Mouse (Mus musculus) liver, embryonic 13.5 days (tissue): ENCODE data around the gene Kdm5b. TPM values are rescaled to one million over a fixed set of nuclear protein-coding genes. Genes with fewer than 3 reads are reported as not detected.

Source experiments
- ATAC-seq: fragments of 200-750 bp; cut with Nextera tagmentation; 2 replicates; pipeline ENCODE4 v1.8.0; 2017; ENCODE audit warnings: low read depth, mild to moderate bottlenecking, moderate number of reproducible peaks, moderate library complexity
- DNase-seq: peaks from one replicate; pipeline ENCODE4 v3.0.0; 2022
- H3K27ac ChIP-seq: fragments of 300-500 bp; sonication (generic); 2 replicates; pipeline ENCODE4 v1.5.1; 2015; ENCODE audit warnings: moderate library complexity, mild to moderate bottlenecking, inconsistent platforms
- H3K27me3 ChIP-seq: fragments of 300-500 bp; sonication (generic); 2 replicates; pipeline ENCODE4 v1.6.1; 2015; ENCODE audit warnings: mild to moderate bottlenecking, inconsistent platforms
- H3K36me3 ChIP-seq: fragments of 300-500 bp; sonication (generic); 2 replicates; pipeline ENCODE4 v1.6.1; 2015; ENCODE audit warnings: mild to moderate bottlenecking, inconsistent platforms
- H3K4me1 ChIP-seq: fragments of 300-500 bp; sonication (generic); replicated peaks from 2 replicates; pipeline ENCODE4 v1.6.1; 2015; ENCODE audit warnings: inconsistent platforms
- H3K4me2 ChIP-seq: fragments of 300-500 bp; sonication (generic); 2 replicates; pipeline ENCODE4 v1.6.1; 2015; ENCODE audit warnings: inconsistent platforms, mild to moderate bottlenecking, moderate library complexity
- H3K4me3 ChIP-seq: fragments of 300-500 bp; sonication (generic); replicated peaks from 2 replicates; pipeline ENCODE4 v1.5.1; 2015; ENCODE audit warnings: mild to moderate bottlenecking, inconsistent platforms
- H3K9ac ChIP-seq: fragments of 300-500 bp; sonication (generic); 2 replicates; pipeline ENCODE4 v1.6.1; 2015; ENCODE audit warnings: mild to moderate bottlenecking, inconsistent platforms
- H3K9me3 ChIP-seq: fragments of 300-500 bp; sonication (generic); replicated peaks from 2 replicates; pipeline ENCODE4 v1.6.1; 2016; ENCODE audit warnings: inconsistent platforms
- WGBS: fragments of 180-500 bp; shearing (Covaris S2); methylation state at CpG from one replicate; pipeline ENCODE4 v1.1.7; 2015; ENCODE audit not compliant: insufficient replicate concordance; 5-methylcytosine and 5-hydroxymethylcytosine counted together
- polyA plus RNA-seq: library from polyadenylated mRNA; unstranded; fragments of >200 nt; fragmentation: Nextera tagmentation; extraction: Ambion mirVana; gene quantifications from 2 replicates; pipeline ENCODE4 v1.2.1, GENCODE M21; 2015

Kdm5b gene
- polyA plus RNA-seq, 1 experiment from 2014 or later: 7.7 TPM

GRCm38 (mm10) chr1:134650816-134651215 lies 90.8 kb downstream of the Kdm5b start:
- Histone ChIP-seq H3K4me1 (peaks cover 7% of the 10 kb centered on the region), H3K4me3 (no peak overlapping the region), H3K27me3 (peaks cover 75% of the 10 kb centered on the region), H3K4me2 (no peak overlapping the region), H3K36me3 (no peaks in the 10 kb centered on the region), H3K9ac (no peak overlapping the region), H3K9me3 (no peaks in the 10 kb centered on the region), H3K27ac (no peak overlapping the region)
- DNase-seq: no peak
- ATAC-seq: no peak
- WGBS: 66% methylated on average over 5 of the region's 5 CpGs

- Histone ChIP-seq H3K27me3 (peaks cover 70% of the 10 kb centered on the region), H3K4me2 (no peak overlapping the region), H3K4me1 (peaks cover 6% of the 10 kb centered on the region), H3K4me3 (no peak overlapping the region), H3K27ac (no peak overlapping the region), H3K36me3 (no peaks in the 10 kb centered on the region), H3K9me3 (no peaks in the 10 kb centered on the region), H3K9ac (no peak overlapping the region)
- 47% methylated on average over 13 of the region's 13 CpGs for WGBS
- DNase-seq (no peak), ATAC-seq (no peak)
These were observed 91.4 kb downstream of the Kdm5b start for GRCm38 (mm10) chr1:134651268-134651850.

- no peak for ATAC-seq
- H3K27ac ChIP-seq: no peak overlapping the region
These were observed 92.0 kb downstream of the Kdm5b start for GRCm38 (mm10) chr1:134651851-134652398.

GRCm38 (mm10) chr1:134653603-134654257 lies 93.8 kb downstream of the Kdm5b start:
- H3K27ac ChIP-seq: no peak overlapping the region
- peaks cover 49% of the 10 kb centered on the region for H3K27me3 ChIP-seq
- H3K4me2 ChIP-seq: no peak overlapping the region
- 32% methylated on average over 10 of the region's 10 CpGs for WGBS
- no peaks in the 10 kb centered on the region for H3K9me3 ChIP-seq
- H3K4me3 ChIP-seq: no peak overlapping the region
- ATAC-seq (no peak), DNase-seq (no peak)
- no peak overlapping the region for H3K9ac ChIP-seq
- no peaks in the 10 kb centered on the region for H3K4me1 ChIP-seq
- H3K36me3 ChIP-seq: no peaks in the 10 kb centered on the region

More at GRCm38 (mm10) chr1:134651851-134652398, 92.0 kb downstream of the Kdm5b start:
- peaks cover under 1% of the 10 kb centered on the region; the same call in 1 of the 2 replicates for H3K4me1 ChIP-seq
- H3K27me3 ChIP-seq: peaks cover 67% of the 10 kb centered on the region
- no peaks in the 10 kb centered on the region for H3K36me3 ChIP-seq
- WGBS: 34% methylated on average over 4 of the region's 4 CpGs
- H3K9ac ChIP-seq: no peak overlapping the region
- no peak for DNase-seq
- no peak overlapping the region for H3K4me2 ChIP-seq
- H3K4me3 ChIP-seq: no peak overlapping the region
- H3K9me3 ChIP-seq: no peaks in the 10 kb centered on the region

GRCm38 (mm10) chr1:134658841-134659240 lies 98.9 kb downstream of the Kdm5b start:
- Histone ChIP-seq H3K4me3 (no peak overlapping the region), H3K27ac (no peak overlapping the region), H3K4me1 (no peaks in the 10 kb centered on the region), H3K36me3 (no peaks in the 10 kb centered on the region), H3K9me3 (no peaks in the 10 kb centered on the region), H3K27me3 (peaks cover 18% of the 10 kb centered on the region), H3K4me2 (no peak overlapping the region), H3K9ac (no peak overlapping the region)
- 60% methylated on average over 7 of the region's 7 CpGs for WGBS
- DNase-seq (no peak), ATAC-seq (no peak)

- no peaks in the 10 kb centered on the region for H3K36me3 ChIP-seq
- H3K27ac ChIP-seq: no peak overlapping the region
- no peak overlapping the region for H3K9ac ChIP-seq
- H3K4me1 ChIP-seq: no peaks in the 10 kb centered on the region
- H3K9me3 ChIP-seq: no peaks in the 10 kb centered on the region
- DNase-seq (no peak), ATAC-seq (no peak)
- 42% methylated on average over 7 of the region's 7 CpGs for WGBS
- no peak overlapping the region for H3K4me3 ChIP-seq
- H3K4me2 ChIP-seq: no peak overlapping the region
- H3K27me3 ChIP-seq: peaks cover 13% of the 10 kb centered on the region; the same call in 1 of the 2 replicates
These were observed 100.2 kb downstream of the Kdm5b start for GRCm38 (mm10) chr1:134660163-134660562.

GRCm38 (mm10) chr1:134671234-134672070 lies 111.5 kb downstream of the Kdm5b start:
- no peak overlapping the region for H3K4me3 ChIP-seq
- H3K36me3 ChIP-seq: no peaks in the 10 kb centered on the region
- no peak for ATAC-seq
- no peaks in the 10 kb centered on the region for H3K4me1 ChIP-seq
- WGBS: 71% methylated on average over 10 of the region's 10 CpGs
- H3K27me3 ChIP-seq: no peaks in the 10 kb centered on the region; the same call in 1 of the 2 replicates
- H3K4me2 ChIP-seq: no peak overlapping the region
- H3K9ac ChIP-seq: no peak overlapping the region
- no peaks in the 10 kb centered on the region for H3K9me3 ChIP-seq
- H3K27ac ChIP-seq: no peak overlapping the region
- DNase-seq: no peak

GRCm38 (mm10) chr1:134674312-134674711 lies 114.3 kb downstream of the Kdm5b start:
- no peak for DNase-seq

GRCm38 (mm10) chr1:134679445-134679844 lies 119.5 kb downstream of the Kdm5b start:
- H3K4me3 ChIP-seq: no peak overlapping the region
- ATAC-seq (no peak), DNase-seq (no peak)
- H3K4me2 ChIP-seq: no peak overlapping the region
- no peak overlapping the region for H3K9ac ChIP-seq
- H3K27ac ChIP-seq: no peak overlapping the region
- peaks cover 6% of the 10 kb centered on the region; the same call in 1 of the 2 replicates for H3K27me3 ChIP-seq
- no peaks in the 10 kb centered on the region for H3K4me1 ChIP-seq
- no peaks in the 10 kb centered on the region for H3K9me3 ChIP-seq
- WGBS: 18% methylated on average over 4 of the region's 4 CpGs
- no peaks in the 10 kb centered on the region for H3K36me3 ChIP-seq

More at GRCm38 (mm10) chr1:134674312-134674711, 114.3 kb downstream of the Kdm5b start:
- no peaks in the 10 kb centered on the region; the same call in 1 of the 2 replicates for H3K27me3 ChIP-seq
- 0% methylated on average over 1 of the region's 1 CpGs for WGBS
- H3K4me1 ChIP-seq: no peaks in the 10 kb centered on the region
- H3K9ac ChIP-seq: no peak overlapping the region
- H3K4me3 ChIP-seq: no peak overlapping the region
- no peak overlapping the region for H3K27ac ChIP-seq
- no peaks in the 10 kb centered on the region for H3K9me3 ChIP-seq
- no peak for ATAC-seq
- H3K4me2 ChIP-seq: no peak overlapping the region
- no peaks in the 10 kb centered on the region for H3K36me3 ChIP-seq

GRCm38 (mm10) chr1:134680617-134681016 lies 120.6 kb downstream of the Kdm5b start:
- H3K36me3 ChIP-seq: no peaks in the 10 kb centered on the region
- no peak overlapping the region for H3K27ac ChIP-seq
- H3K4me1 ChIP-seq: no peaks in the 10 kb centered on the region
- H3K9me3 ChIP-seq: no peaks in the 10 kb centered on the region
- ATAC-seq (no peak), DNase-seq (no peak)
- H3K27me3 ChIP-seq: peaks cover 6% of the 10 kb centered on the region; the same call in 1 of the 2 replicates
- H3K4me2 ChIP-seq: no peak overlapping the region
- no peak overlapping the region for H3K4me3 ChIP-seq
- WGBS: 18% methylated on average over 6 of the region's 6 CpGs
- H3K9ac ChIP-seq: no peak overlapping the region

GRCm38 (mm10) chr1:134682460-134682859 lies 122.5 kb downstream of the Kdm5b start:
- Histone ChIP-seq H3K9me3 (no peaks in the 10 kb centered on the region), H3K4me3 (no peak overlapping the region), H3K4me2 (no peak overlapping the region), H3K4me1 (no peaks in the 10 kb centered on the region), H3K9ac (no peak overlapping the region), H3K36me3 (no peaks in the 10 kb centered on the region), H3K27me3 (peaks cover 6% of the 10 kb centered on the region; the same call in 1 of the 2 replicates), H3K27ac (no peak overlapping the region)
- WGBS: 45% methylated on average over 9 of the region's 9 CpGs
- DNase-seq (no peak), ATAC-seq (no peak)
